Mouse (Mus musculus): ENCODE data around the gene Gprc5c. TPM values are rescaled to one million over a fixed set of nuclear protein-coding genes. Genes with fewer than 3 reads are reported as not detected.

The Gprc5c gene
- total and polyA plus RNA-seq, 3 experiments = not detected

DNA sequence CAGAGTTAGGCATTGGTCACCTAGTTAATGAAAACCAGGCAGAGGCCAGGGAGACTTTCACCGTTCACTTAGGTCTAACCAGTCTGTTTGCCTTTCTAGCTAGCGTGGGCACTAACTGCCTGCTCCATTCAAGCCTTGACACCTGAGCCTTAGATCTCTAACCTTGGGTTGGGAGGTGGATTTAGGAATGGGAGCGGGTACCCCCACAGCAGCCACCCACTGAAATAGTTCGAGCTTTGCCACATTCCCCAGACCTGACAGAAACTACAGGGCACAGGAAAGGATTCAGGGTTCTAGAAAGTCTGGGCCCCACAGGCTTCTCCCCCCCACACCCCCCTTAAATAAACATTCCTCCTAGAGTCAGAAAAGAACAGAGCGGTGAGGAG lies 893 bp upstream of the Gprc5c start:
- no peak overlapping the region for H3K9ac ChIP-seq (ENCODE audit: control insufficient read depth, low read depth, low read length, poor library complexity, severe bottlenecking)
- H3K79me2 ChIP-seq (ENCODE audit: control insufficient read depth, insufficient read depth, low read length, poor library complexity) = no peaks in the 10 kb centered on the region
- no peak overlapping the region for H3K4me3 ChIP-seq (ENCODE audit: control insufficient read depth in 1 of 2, insufficient read depth in 1 of 2, low read depth in 2 of 2, low read length in 2 of 2)
- H3K9me3 ChIP-seq (replicated peaks; ENCODE audit: insufficient read depth, low read length) = no peaks in the 10 kb centered on the region
- DNase-seq (ENCODE audit: low read depth, low spot score) = no peak
- H3K27ac ChIP-seq (ENCODE audit: control insufficient read depth, low read depth, low read length) = no peak overlapping the region
- H3K36me3 ChIP-seq (ENCODE audit: control insufficient read depth in 1 of 2, insufficient read depth in 2 of 2, low read length in 2 of 2) = no peaks in the 10 kb centered on the region
- TF ChIP-seq MXI1 (IDR thresholded peaks at IDR 0.05; ENCODE audit: low read depth, low read length) = no peak
- TF ChIP-seq ZC3H11A (IDR thresholded peaks at IDR 0.05; ENCODE audit: low read depth, low read length) = no peak
- TF ChIP-seq POLR2A (IDR thresholded peaks at IDR 0.05; ENCODE audit: control insufficient read depth in 1 of 2, insufficient read depth in 1 of 2, low read depth in 1 of 2, low read length in 2 of 2, poor library complexity in 1 of 2) = no peak
- TF ChIP-seq CTCF (IDR thresholded peaks at IDR 0.05 in 2 of 3, conservative IDR thresholded peaks at IDR 0.05 in 1 of 3; ENCODE audit: control insufficient read depth in 1 of 3, insufficient read depth in 1 of 3, low read depth in 2 of 3, low read length in 3 of 3, poor library complexity in 1 of 3, severe bottlenecking in 1 of 3) = no peak
- TF ChIP-seq TBP (IDR thresholded peaks at IDR 0.05; ENCODE audit: low read depth, low read length) = no peak
- no peak for TF ChIP-seq MAX (IDR thresholded peaks at IDR 0.05; ENCODE audit: low read length)
- TF ChIP-seq TAL1 (IDR thresholded peaks at IDR 0.05; ENCODE audit: low read length) = no peak
- TF ChIP-seq POLR2AphosphoS5 (IDR thresholded peaks at IDR 0.05; ENCODE audit: borderline replicate concordance, low read depth, low read length) = no peak
- TF ChIP-seq POLR2AphosphoS2 (IDR thresholded peaks at IDR 0.05; ENCODE audit: low read length) = no peak
- TF ChIP-seq ZMIZ1 (IDR thresholded peaks at IDR 0.05; ENCODE audit: low read depth, low read length) = no peak
- H3K27me3 ChIP-seq (ENCODE audit: control insufficient read depth in 1 of 2, insufficient read depth in 2 of 2, low read length in 2 of 2) = no peaks in the 10 kb centered on the region
- H3K4me1 ChIP-seq (ENCODE audit: control insufficient read depth in 1 of 2, insufficient read depth in 2 of 2, low read length in 2 of 2) = no peaks in the 10 kb centered on the region

DNA sequence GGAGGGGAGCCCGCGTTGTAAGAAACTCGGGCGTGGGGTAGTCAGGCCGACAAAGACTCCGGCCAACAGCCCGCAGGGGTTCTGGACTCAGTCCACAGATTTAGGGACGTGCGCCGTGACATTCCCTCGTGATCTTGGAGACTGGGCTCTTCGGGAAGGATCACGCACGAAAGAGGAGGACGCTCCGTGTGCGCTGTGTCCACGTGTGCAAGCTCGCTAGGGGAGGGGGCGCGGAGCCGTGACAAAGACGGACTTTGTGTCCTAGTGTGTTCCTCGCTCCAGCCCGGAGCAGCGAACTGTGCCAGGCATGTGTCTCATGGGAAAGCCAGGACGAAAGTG lies 286 bp downstream of the Gprc5c start:
- Histone ChIP-seq H3K27me3 (ENCODE audit: control insufficient read depth in 1 of 2, insufficient read depth in 2 of 2, low read length in 2 of 2) (no peaks in the 10 kb centered on the region), H3K27ac (ENCODE audit: control insufficient read depth, low read depth, low read length) (no peak overlapping the region)

DNA sequence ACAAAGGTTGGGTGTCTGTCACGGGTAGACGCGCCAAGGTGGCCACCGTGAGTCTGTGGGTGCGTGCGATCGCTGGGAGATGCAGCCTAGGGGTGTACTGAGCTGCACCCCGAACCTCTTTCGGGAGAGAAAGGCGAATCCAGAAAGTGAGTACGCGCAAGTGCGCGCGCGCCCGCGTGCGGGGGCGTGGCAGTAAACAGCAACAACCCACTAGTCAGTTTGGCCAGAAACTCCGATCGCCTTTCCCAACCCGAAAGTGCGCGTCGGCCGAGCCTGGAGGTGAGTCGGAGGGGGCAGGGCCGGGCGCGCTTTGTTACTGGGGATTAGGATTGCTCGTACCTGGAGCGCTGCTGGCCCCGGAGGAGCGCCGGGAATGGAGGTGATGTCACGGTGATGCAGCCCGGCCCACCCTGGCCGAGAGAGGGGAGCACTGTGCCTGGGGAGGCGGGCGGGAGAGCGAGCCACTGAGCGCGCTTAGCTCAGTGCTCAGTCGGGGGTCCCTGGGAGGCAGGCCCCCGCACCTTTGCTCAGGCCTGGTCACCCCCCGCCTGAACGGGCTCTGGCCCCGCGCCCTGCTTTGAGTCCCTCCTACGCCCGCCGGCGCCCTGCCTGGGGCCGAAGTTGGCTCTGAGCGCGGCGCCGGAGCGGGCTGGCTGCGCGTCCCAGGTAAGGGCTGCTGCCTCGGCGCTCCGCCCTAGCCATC lies 807 bp downstream of the Gprc5c start:
- Histone ChIP-seq H3K9me3 (replicated peaks; ENCODE audit: insufficient read depth, low read length) (no peaks in the 10 kb centered on the region), H3K79me2 (ENCODE audit: control insufficient read depth, insufficient read depth, low read length, poor library complexity) (no peaks in the 10 kb centered on the region), H3K27ac (ENCODE audit: control insufficient read depth, low read depth, low read length) (no peak overlapping the region), H3K4me1 (ENCODE audit: control insufficient read depth in 1 of 2, insufficient read depth in 2 of 2, low read length in 2 of 2) (no peaks in the 10 kb centered on the region), H3K27me3 (ENCODE audit: control insufficient read depth in 1 of 2, insufficient read depth in 2 of 2, low read length in 2 of 2) (no peaks in the 10 kb centered on the region), H3K36me3 (ENCODE audit: control insufficient read depth in 1 of 2, insufficient read depth in 2 of 2, low read length in 2 of 2) (no peaks in the 10 kb centered on the region), H3K4me3 (ENCODE audit: control insufficient read depth in 1 of 2, insufficient read depth in 1 of 2, low read depth in 2 of 2, low read length in 2 of 2) (no peak overlapping the region), H3K9ac (ENCODE audit: control insufficient read depth, low read depth, low read length, poor library complexity, severe bottlenecking) (no peak overlapping the region)
- TF ChIP-seq MYB (IDR thresholded peaks at IDR 0.05; ENCODE audit: low read depth, low read length) = no peak
- no peak for TF ChIP-seq MAX (IDR thresholded peaks at IDR 0.05; ENCODE audit: low read length)
- TF ChIP-seq RAD21 (IDR thresholded peaks at IDR 0.05; ENCODE audit: low read depth, low read length) = no peak
- no peak for TF ChIP-seq MEF2A (IDR thresholded peaks at IDR 0.05; ENCODE audit: extremely low read depth, insufficient replicate concordance, low read depth, low read length, poor library complexity, severe bottlenecking)
- TF ChIP-seq POLR2AphosphoS5 (IDR thresholded peaks at IDR 0.05; ENCODE audit: borderline replicate concordance, low read depth, low read length) = no peak
- TF ChIP-seq HCFC1 (IDR thresholded peaks at IDR 0.05; ENCODE audit: low read depth, low read length) = no peak
- TF ChIP-seq SIN3A (IDR thresholded peaks at IDR 0.05; ENCODE audit: low read length) = no peak
- no peak for TF ChIP-seq ZNF384 (IDR thresholded peaks at IDR 0.05; ENCODE audit: low read depth, low read length)
- no peak for TF ChIP-seq BHLHE40 (IDR thresholded peaks at IDR 0.05; ENCODE audit: borderline replicate concordance, low read depth, low read length)
- TF ChIP-seq TCF12 (IDR thresholded peaks at IDR 0.05; ENCODE audit: low read depth, low read length) = no peak
- TF ChIP-seq USF2 (IDR thresholded peaks at IDR 0.05; ENCODE audit: borderline replicate concordance in 1 of 2, insufficient read depth in 1 of 2, low read depth in 1 of 2, low read length in 2 of 2) = no peak
- TF ChIP-seq POLR2AphosphoS2 (IDR thresholded peaks at IDR 0.05; ENCODE audit: low read length) = no peak
- no peak for TF ChIP-seq POLR2A (IDR thresholded peaks at IDR 0.05; ENCODE audit: control insufficient read depth in 1 of 2, insufficient read depth in 1 of 2, low read depth in 1 of 2, low read length in 2 of 2, poor library complexity in 1 of 2)
- no peak for TF ChIP-seq SMC3 (IDR thresholded peaks at IDR 0.05; ENCODE audit: low read depth, low read length)
- DNase-seq (ENCODE audit: low read depth, low spot score) = no peak

More for the DNA sequence above, 286 bp downstream of the Gprc5c start:
- H3K4me1 ChIP-seq (ENCODE audit: control insufficient read depth in 1 of 2, insufficient read depth in 2 of 2, low read length in 2 of 2) = no peaks in the 10 kb centered on the region
- no peak overlapping the region for H3K4me3 ChIP-seq (ENCODE audit: control insufficient read depth in 1 of 2, insufficient read depth in 1 of 2, low read depth in 2 of 2, low read length in 2 of 2)
- H3K9ac ChIP-seq (ENCODE audit: control insufficient read depth, low read depth, low read length, poor library complexity, severe bottlenecking) = no peak overlapping the region
- H3K36me3 ChIP-seq (ENCODE audit: control insufficient read depth in 1 of 2, insufficient read depth in 2 of 2, low read length in 2 of 2) = no peaks in the 10 kb centered on the region
- DNase-seq (ENCODE audit: low read depth, low spot score) = no peak
- no peaks in the 10 kb centered on the region for H3K9me3 ChIP-seq (replicated peaks; ENCODE audit: insufficient read depth, low read length)
- no peaks in the 10 kb centered on the region for H3K79me2 ChIP-seq (ENCODE audit: control insufficient read depth, insufficient read depth, low read length, poor library complexity)
- TF ChIP-seq CHD2 (IDR thresholded peaks at IDR 0.05; ENCODE audit: low read length) (no peak), HCFC1 (IDR thresholded peaks at IDR 0.05; ENCODE audit: low read depth, low read length) (no peak), ELF1 (IDR thresholded peaks at IDR 0.05; ENCODE audit: low read depth, low read length) (no peak), ZC3H11A (IDR thresholded peaks at IDR 0.05; ENCODE audit: low read depth, low read length) (no peak), MYC (IDR thresholded peaks at IDR 0.05; ENCODE audit: low read depth, low read length) (no peak), TAL1 (IDR thresholded peaks at IDR 0.05; ENCODE audit: low read length) (no peak)
